Mouse (Mus musculus) ovary, postnatal 36 days (tissue): ENCODE data around the gene Adamtsl1.

Source experiments
- DNase-seq: peaks from one replicate; pipeline ENCODE4 v3.0.0; 2022; ENCODE audit warnings: low spot score, mixed read lengths

Adamtsl1 gene

DNA sequence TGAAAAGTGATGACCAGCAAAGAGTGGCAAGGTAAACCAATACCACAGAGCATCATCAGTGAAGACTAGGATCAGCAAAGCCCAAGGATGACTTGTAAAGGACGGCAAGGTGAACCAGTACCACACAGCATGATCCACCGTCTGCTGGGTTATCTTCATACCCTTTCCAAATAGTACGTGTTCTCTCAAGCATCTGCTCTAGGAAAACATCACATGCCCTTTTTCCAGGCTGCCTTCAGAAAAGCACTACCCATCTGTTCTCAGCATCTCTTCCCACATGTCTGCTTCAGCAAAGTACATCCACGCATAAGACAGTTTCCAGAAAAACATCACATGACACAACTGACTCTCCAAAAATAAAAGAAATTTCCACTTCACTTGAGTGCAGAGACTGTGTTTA is 408.8 kb downstream of the Adamtsl1 start:
- no peak for DNase-seq

DNA sequence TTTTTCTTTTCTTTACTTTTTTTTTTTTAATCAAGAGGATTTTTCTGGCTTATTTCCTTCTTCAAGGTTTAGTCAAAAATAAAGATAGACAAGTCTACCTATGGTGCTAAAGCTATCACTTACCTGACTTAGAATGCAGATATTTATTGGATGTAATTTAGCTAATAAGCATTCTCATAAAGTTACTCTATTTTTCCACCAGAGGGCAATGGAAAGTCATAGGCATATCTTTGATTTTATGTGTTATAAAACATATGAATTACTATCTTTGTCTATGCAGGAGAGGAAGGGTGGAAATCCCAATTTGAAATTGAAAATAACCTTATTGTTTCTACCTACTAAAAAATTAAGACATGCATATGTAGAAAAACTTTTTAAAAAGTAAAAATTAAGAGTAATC is 418.2 kb downstream of the Adamtsl1 start:
- no peak for DNase-seq

DNA sequence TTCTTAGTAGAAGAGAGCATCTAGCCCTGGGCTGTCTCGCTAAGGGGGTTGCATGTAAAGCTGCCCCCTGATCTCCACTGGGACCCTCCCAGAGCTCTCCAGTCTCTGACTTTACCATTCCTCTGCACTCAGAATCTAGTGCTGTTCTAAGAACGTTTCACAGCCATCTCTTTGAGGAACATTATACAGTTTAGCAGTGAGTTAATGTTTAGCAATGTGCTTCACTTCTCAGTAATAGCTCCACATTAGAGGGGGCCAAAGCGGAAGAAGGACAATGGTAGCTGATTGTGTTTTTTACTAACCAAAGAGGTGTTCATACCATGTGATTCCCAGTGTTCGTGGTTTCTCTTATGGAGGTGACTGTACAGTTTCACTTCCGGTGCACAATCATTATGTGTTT is 425.5 kb downstream of the Adamtsl1 start:
- DNase-seq = no peak

DNA sequence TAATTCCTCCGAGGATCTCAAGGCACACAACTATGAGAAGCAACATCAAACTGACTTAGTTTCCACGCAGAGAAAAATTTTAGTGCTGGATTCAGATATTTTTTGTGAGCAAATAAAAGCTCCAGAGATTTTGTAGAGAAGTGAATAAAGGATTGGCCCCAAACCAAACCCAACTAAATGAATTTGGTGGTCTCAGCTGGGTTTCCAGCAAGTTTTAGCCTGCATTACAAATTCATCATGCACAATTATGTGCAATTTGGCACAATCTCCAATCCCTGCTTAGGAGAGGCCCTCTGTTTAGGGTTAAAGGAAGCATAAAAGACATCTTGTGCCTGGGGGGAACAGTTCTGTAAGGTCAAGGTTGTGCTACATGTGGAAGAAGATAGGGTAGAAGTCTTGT is 427.9 kb downstream of the Adamtsl1 start:
- DNase-seq = no peak

DNA sequence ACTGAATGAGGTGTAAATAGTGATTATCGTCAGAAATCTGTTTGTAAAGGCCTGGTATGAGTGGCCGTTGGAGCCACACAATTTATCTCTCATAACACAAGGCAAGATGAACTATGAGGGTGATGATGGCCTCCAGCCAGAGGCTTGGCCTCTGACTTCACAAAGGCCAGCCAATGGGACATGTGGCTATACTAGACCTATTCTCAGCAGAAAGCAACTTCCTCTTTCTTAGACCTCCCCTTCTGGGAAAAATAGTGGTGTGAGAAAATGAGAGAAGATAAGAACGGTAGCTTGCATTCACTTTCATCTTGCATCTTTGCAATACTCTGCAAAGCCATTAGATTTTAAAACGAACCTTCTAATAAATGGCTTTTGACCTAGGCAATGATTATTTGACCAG is 439.6 kb downstream of the Adamtsl1 start:
- no peak for DNase-seq

DNA sequence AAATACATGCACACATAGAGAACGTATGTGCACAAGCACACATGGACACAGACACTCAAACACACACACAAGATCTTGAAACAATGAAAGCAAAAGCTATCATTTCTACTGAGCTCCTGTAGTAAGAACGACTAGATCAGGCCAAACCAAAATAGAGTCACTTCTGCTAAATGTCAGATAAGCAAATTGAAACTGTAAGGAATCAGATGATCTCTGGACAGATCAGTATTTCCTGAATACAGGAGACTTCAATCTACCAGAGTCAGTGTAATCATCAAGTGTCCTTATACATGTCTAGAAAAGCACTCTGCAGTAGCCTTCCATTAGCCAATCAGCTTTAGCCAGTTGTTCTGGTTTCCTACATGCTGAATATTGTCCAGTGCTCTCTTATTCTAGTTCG is 441.4 kb downstream of the Adamtsl1 start:
- no peak for DNase-seq

DNA sequence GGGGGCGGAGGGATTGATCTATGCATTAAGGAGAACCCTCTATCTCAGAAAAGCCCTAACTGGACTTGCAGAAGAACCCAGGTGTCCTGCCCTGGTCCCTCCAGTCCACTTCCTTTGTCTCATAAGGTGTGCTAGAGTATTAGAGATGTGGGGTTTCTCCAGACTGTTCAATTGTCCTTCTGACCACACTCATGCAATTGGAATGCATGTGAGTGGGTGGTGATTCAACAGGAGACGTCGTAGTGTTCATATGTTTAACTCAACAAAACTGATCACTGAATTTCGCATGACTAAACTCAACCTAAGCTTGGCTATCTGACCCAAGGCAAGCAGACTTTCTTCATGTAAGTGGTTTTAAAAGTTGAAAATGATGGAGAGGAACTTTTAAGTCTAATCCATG is 443.3 kb downstream of the Adamtsl1 start:
- DNase-seq = no peak

DNA sequence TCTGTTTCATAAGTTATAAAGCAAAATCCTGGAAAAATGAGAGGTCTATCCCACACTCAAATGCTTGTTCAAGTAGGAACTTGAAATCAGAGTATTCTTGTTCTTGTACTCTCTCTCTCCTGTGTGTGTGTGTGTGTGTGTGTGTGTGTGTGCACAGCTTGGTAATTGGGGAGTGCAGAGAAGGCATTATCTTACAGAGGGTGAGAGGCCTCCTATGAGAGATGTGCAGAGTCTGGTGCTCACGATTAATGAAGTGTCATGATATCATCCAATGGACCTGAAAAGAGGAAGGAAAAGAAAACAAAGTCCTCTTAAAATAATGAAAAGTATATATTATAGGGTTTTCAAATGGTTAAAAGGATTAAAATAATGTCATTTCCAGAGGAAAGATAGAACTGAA is 443.9 kb downstream of the Adamtsl1 start:
- no peak for DNase-seq

DNA sequence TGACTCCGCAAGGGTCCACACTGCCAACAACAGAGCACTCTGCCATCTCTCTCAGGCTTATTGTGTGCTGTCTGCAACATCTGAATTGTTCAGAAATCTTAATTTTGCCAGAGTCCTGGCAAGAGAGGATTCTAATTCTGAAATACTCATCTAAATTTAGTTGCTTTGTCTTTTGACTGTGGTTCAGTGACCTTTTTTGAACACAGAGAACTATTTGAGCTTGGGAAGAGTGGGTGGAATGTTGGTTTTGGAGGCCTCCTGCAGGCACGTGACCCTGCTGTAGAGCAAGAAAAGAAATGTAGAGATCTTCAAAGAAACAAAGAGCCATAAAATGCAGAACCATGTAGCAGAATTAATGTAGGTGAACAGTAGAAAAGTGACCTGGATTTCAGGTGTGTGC is 445.0 kb downstream of the Adamtsl1 start:
- DNase-seq = no peak

DNA sequence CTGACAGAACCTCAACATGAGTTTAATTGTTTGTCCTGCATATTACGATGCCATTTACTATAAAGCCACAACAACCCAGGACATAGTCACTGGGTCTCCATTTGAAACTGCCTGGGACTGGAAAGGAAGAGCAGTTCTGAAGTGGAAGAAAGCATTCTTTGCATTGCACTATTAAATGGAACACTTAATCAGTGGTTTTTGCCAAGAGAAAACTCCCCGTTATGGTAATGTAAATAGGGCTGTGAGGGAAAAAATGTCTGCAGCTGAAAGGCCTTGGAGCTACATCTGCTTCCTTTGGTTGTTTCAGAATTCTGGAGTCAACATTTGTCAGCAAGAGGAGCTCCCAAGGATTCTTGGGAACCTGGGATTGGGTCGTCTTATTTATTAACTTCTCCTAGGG is 462.2 kb downstream of the Adamtsl1 start:
- no peak for DNase-seq

DNA sequence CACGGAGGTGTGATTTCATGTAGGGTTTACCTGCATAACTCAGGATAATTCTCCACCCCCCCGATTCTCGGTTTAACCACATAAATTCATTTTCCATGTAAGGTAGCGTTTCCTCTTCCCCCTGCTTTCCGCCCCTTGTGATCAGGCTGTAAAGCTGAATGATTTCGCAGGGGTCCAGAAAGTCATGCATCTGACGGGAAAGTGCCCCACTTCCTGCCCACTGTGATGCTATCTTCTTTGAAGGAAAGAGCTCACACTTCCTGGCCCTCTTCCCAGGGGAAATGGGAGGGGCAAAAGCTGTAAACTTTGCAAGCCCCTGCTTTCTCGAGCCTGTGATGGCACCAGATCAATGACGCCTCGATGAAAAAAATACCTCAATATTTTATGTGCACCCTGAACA is 465.2 kb downstream of the Adamtsl1 start:
- no peak for DNase-seq

DNA sequence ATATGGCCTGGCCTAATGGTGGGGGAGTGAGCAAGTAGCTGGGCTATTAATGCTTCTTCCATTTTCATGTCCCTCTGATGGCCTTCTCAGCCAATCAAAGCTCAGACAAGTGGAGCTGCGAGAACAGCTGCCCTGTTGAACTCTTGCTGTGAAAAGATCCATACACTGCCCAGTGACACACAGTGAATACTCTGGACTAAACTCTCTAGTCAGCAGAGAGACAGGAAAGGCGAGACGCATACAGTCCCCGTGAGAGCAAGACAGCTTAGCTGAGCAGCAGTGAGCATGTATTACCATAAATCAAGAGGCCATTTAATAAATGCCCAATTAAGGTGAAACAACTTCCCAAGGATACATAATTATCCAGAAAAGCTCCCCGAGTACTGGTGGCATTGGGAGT is 492.6 kb downstream of the Adamtsl1 start:
- no peak for DNase-seq

DNA sequence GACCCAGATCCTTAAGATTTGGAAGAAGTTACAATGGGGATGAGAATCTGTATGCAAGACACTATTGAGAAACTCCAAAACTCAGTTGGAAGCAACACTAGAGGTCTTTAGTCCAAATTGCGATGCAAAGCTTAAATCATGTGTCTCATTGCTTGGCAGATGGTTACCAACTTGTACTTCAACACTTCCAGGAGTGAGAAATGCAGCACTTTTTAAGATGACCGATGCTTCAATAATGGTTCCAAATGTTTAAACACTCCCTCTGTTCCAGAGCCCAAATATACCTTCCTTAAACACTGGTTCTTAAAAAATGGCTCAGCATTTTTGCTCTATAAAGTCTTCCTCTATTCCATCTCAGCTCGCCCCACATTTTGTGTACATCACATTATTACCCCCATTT is 499.7 kb downstream of the Adamtsl1 start:
- DNase-seq = no peak

DNA sequence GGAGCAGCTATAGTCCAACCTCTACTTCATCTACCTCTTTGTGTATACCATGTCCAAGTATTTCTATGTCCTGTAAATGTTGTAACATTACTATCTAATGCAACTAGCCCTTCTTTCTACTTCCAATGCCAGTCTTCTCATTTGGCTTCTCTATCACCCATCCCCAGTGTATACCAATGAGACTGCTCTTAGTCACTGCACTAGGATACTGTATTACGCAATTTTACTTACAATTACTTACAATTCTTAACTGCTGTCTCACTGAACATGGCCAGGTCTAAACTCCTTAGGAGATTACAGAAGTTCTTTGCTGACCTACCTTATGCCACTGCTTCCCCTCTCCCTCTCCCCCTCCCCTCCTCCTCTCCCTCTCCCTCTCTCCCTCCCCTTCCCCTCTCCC is 505.0 kb downstream of the Adamtsl1 start:
- DNase-seq = no peak

DNA sequence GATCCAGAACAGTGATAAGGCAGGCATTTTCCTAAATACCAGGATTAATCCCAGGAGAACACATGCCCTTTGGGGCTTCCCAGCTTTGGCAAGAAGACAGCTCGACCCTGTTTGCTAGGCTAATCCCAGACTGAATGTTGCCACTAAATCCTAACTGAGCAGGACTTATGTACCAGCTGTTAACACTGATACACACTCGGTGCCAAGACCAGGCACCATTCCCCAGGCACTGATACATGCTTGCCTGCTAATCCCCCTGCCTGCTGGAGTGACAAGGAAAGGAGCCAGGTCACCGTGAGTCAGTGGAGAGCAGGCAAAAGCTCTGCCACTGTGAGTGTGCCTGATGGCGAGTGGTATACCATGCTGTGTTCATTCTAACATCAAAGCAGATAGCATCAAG is 505.6 kb downstream of the Adamtsl1 start:
- DNase-seq = no peak

DNA sequence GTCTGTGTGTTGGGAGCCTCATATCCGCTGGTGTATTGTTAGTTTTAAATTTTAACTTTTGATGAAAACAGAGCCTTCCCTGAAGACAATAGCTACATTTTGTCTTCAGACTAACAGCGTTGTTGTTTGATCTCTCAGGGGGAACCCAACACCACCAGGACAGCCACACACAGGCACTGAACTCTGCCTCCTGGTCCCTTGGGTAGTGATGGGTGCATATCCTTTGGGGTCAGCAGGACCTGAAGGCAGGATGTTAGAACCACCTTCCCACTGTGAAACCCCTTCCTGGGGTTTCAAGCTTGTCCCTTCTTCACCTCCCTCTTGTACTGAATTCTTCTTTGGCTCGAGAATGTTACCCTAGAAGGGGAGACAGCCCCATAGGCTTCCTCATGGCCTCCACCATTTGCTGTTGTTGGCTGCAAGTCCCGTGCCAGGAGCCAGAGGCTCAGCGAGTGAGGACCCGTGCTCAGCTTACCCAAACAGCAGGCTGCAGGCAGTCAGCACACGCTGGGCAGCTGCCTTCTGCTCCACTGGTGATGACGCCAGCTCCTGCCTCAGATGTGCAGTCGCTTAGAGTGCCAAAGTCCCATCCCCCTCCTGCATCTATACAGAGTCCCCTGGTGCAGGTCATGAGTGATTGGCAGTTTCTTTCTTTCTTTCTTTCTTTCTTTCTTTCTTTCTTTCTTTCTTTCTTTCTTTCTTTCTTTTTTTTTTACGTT is 506.6 kb downstream of the Adamtsl1 start:
- no peak for DNase-seq

DNA sequence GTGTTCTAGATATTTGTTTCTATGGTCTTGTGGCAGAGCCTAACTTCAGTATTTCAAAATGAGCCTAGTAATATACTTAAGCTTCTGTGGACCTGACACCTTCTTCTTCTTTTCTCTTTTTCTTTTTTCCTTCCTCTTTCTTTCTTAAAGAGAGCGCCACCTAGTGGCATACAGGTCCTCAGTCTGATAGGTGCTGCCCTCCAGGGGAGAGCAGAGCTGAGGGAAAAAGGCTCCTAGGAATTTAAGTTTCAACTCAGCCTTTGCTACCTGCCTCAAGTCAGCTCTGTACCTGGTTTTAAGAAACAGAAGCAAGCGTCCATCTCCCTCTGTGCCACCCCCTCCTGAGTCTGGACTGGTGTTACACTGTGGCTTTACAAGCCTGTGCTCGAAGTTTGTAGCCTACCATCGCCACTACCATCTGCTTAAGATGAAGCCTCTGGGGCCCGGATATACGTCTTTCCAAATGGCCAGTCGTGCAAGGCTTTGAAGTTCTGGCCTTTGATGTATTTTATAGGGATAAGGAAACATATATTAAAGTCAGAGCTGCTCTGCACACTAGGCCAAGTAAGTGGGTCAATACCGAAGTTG is 510.7 kb downstream of the Adamtsl1 start:
- DNase-seq = peak; percentile 17

DNA sequence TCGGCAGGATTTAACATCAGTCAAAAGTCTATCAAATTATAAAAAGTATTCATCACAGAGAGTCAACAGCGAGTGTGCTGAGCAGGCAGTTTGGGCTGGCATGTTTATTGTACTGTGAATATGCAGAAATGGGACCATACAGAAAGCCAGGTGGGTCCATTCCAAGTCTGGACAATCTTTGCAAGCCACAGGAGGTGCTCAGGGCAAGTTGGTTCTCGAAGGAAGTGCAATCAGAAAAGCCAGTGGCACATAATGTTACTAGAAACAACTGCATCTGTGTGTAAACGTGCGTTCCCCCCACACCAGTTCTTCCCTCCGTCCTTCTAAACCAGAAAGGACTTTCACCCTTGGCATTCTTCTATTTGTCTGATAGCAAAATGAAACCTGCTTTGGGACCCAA is 515.5 kb downstream of the Adamtsl1 start:
- no peak for DNase-seq

DNA sequence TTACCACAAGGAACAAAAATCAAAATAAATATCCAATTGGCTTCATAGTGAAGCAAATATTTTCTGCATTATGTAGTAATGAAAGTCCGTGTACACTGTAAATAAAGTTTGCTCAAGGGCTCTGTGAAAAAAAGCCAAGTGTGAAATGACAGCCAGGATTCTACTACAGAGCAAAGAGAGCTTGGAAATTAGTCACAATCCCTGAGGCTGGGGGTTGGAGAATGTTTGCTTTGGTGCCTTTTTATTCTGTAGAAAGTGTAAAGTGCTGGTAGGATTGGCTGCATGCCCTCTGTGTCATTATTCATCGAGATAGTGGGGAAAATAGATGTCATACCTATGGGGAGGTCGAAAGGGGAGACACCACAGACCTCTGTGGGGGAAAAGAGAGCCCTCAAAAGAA is 516.2 kb downstream of the Adamtsl1 start:
- no peak for DNase-seq

DNA sequence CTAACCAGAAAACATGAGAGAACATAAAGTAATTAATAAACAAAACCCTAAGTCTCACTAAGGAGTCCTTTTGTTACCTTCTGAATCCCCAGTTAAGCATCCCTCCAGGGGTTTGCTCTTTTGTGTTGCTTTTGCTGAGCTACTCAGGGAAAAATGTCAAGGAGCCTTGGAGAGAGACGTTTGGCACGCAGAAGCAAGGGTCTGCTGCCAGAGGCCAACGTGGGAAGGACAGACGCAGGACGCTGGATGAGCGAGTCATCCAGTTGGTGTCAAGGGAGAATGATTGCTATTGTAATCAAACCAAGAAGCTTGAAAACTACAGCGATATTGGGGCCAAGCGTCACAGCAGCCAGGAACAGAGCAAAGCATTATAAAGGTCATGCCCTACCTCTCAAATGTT is 517.1 kb downstream of the Adamtsl1 start:
- DNase-seq = peak; percentile 21

DNA sequence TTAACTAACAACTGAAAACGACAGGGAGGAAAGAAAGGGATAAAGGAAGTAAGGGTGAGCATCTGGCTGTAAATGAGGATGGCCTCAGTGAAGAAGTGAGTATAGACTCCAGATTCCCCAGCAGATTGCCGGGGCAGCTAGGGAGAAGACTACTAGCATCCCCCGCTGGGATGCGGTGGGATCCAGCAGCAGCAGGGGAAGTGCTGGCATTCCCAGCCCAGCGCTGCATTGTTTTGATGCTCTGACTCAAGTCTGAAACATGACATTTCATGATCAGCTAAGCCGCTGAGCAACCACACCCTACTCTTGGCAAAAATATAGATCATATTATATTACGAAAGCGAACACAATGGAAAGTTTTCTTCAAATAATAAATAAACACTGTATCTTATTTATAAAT is 526.9 kb downstream of the Adamtsl1 start:
- no peak for DNase-seq

DNA sequence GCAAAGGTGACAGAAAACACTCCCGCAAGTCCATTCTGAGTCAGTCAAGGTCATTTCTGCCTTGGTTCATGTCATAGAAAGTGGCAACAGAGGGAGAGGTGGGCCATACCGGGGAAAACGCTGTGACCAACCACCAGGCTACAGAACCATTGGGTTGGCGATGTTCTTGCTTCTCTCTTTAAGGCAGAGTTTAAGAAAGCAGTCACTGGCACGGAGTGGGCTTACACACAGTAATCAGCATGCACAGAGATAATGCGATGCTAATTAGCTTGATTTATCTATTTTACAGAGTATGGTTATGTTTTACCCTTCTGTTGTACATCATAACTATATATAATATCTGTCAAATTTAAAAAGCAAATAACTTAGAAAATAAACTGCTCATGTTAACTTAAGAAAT is 531.5 kb downstream of the Adamtsl1 start:
- DNase-seq = no peak

DNA sequence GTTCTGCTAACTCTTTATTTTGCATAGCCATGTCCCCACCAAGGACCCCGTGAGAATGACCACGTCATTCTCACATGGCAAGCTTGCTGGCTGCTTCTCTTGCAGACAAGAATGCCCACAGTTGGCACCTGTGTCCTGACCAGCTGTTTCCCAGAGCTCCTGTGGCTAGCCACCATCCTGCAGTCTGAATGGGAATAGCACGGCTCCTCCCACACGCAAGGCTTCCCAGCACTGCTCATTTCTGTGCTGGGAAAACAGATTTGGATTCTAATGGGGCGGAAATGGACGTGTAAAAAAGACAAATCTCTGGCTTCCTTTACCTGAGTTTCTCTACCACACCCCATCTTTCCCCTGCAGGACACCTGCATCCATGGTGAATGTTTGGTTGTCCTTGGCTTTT is 531.9 kb downstream of the Adamtsl1 start:
- no peak for DNase-seq

DNA sequence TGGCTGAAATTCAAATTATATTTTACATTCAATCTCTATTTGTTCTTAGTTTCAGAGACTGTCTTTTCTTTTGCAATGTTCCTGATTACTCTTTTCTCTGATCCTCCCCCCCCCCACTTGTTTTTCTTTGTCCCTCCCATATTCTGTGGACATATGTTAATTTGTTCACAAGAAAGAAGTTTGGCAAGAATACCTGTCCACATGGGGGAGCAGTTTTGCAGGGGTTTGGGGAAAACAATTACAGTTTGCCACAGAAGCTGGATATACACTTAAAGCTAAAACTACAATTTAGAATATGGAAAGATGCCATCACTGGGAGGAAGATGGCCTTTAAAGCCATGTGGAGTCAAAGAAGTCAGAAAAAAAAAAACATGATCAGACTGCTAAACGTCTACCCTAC is 532.9 kb downstream of the Adamtsl1 start:
- DNase-seq = no peak
